Mouse (Mus musculus) CH12.LX (cell line): ENCODE measurements at regions not wholly inside any gene's neighbourhood (a gene's known extent, or its start where the extent isn't known, plus 50 kb on each side); places are given as distances from the start of the nearest gene placed in this dataset.

ENCODE experiments used
- DNase-seq: peaks from one replicate; pipeline ENCODE4 v3.0.0-alpha.2; 2013; ENCODE audit errors: extremely low read depth
- H3K27ac ChIP-seq: 2 replicates; pipeline ENCODE4 v1.5.1; 2012; ENCODE audit warnings: low read depth, mild to moderate bottlenecking, control low read depth, moderate library complexity; ENCODE audit not compliant: insufficient read depth
- H3K27me3 ChIP-seq: replicated peaks from 2 replicates; pipeline ENCODE3; 2012; ENCODE audit warnings: inconsistent platforms
- H3K36me3 ChIP-seq, 2 experiments: replicated peaks in 1 of 2; 2 replicates each; pipeline versions ENCODE3 to v1.6.1; 2012; ENCODE audit warnings: inconsistent platforms in 1 of 2, low read length in 1 of 2, mild to moderate bottlenecking in 1 of 2, mixed read lengths in 1 of 2, moderate library complexity in 1 of 2; ENCODE audit not compliant: control insufficient read depth in 1 of 2, insufficient read depth in 1 of 2
- H3K4me1 ChIP-seq, 2 experiments: 2 replicates each; pipeline ENCODE4 v1.6.1; 2012; ENCODE audit warnings: inconsistent platforms in 1 of 2, moderate library complexity in 1 of 2; ENCODE audit not compliant: insufficient read depth in 2 of 2, control insufficient read depth in 1 of 2
- H3K4me2 ChIP-seq: 2 replicates; pipeline ENCODE4 v1.6.1; 2012; ENCODE audit warnings: low read depth, mild to moderate bottlenecking, control low read depth; ENCODE audit not compliant: poor library complexity, insufficient read depth, severe bottlenecking
- H3K4me3 ChIP-seq, 3 experiments: fragments of 150-350 bp in 1 of 3; sonication (generic) in 1 of 3; replicated peaks in 1 of 3; 2 replicates each; pipeline versions ENCODE3 to v1.5.1; 2011 to 2012; ENCODE audit warnings: low read depth in 2 of 3, low read length in 2 of 3, mild to moderate bottlenecking in 2 of 3, moderate library complexity in 2 of 3, control low read depth in 1 of 3, improper control_type of control experiment in 1 of 3, inconsistent platforms in 1 of 3, mixed read lengths in 1 of 3; ENCODE audit not compliant: poor library complexity in 1 of 3
- H3K79me2 ChIP-seq: replicated peaks from 2 replicates; pipeline ENCODE4 v1.6.1; 2012; ENCODE audit warnings: mild to moderate bottlenecking, moderate library complexity; ENCODE audit not compliant: control insufficient read depth, poor library complexity, insufficient read depth, severe bottlenecking; ENCODE audit errors: extremely low read depth
- H3K9ac ChIP-seq: 2 replicates; pipeline ENCODE4 v1.6.1; 2012; ENCODE audit warnings: low read depth, mild to moderate bottlenecking, control low read depth, moderate library complexity; ENCODE audit not compliant: insufficient read depth
- H3K9me3 ChIP-seq: replicated peaks from 2 replicates; pipeline ENCODE3; 2012; ENCODE audit warnings: low read length, inconsistent platforms, mixed read lengths
- GABPA ChIP-seq: IDR thresholded peaks from 2 replicates; pipeline ENCODE4 v1.6.1; 2012; ENCODE audit warnings: low read depth, low read length, improper control_type of control experiment, inconsistent platforms; ENCODE audit not compliant: insufficient replicate concordance
- JUN ChIP-seq: IDR thresholded peaks from 2 replicates; pipeline ENCODE4 v1.6.1; 2011; ENCODE audit warnings: low read depth, mild to moderate bottlenecking, low read length, improper control_type of control experiment, moderate library complexity; ENCODE audit not compliant: insufficient read depth
- JUND ChIP-seq: conservative IDR thresholded peaks from 2 replicates; pipeline ENCODE4 v1.6.1; 2011; ENCODE audit warnings: low read depth, low read length, improper control_type of control experiment
- MAFK ChIP-seq: IDR thresholded peaks from 2 replicates; pipeline ENCODE4 v1.6.1; 2011; ENCODE audit warnings: low read length, improper control_type of control experiment; ENCODE audit not compliant: insufficient replicate concordance
- MAZ ChIP-seq: IDR thresholded peaks from 2 replicates; pipeline ENCODE4 v1.6.1; 2012; ENCODE audit warnings: low read depth, mild to moderate bottlenecking, inconsistent platforms, low read length, improper control_type of control experiment, moderate library complexity
- MXI1 ChIP-seq: IDR thresholded peaks from 2 replicates; pipeline ENCODE4 v1.6.1; 2011; ENCODE audit warnings: mild to moderate bottlenecking, low read depth, low read length, improper control_type of control experiment
- NELFE ChIP-seq: IDR thresholded peaks from 2 replicates; pipeline ENCODE4 v1.6.1; 2011; ENCODE audit warnings: low read depth, low read length, improper control_type of control experiment
- SMC3 ChIP-seq: IDR thresholded peaks from 2 replicates; pipeline ENCODE4 v1.6.1; 2011; ENCODE audit warnings: low read depth, low read length, improper control_type of control experiment
- UBTF ChIP-seq: IDR thresholded peaks from 2 replicates; pipeline ENCODE4 v1.6.1; 2012; ENCODE audit warnings: low read depth, mild to moderate bottlenecking, inconsistent platforms, low read length, improper control_type of control experiment, moderate library complexity
- ZC3H11A ChIP-seq: IDR thresholded peaks from 2 replicates; pipeline ENCODE4 v1.6.1; 2012; ENCODE audit warnings: low read depth, mild to moderate bottlenecking, inconsistent platforms, low read length, improper control_type of control experiment
- dilution Hi-C: fragments of 300-500 bp; cut with MboI; formaldehyde crosslinking; loops from 2 replicates; pipeline ENCODE4 v1.14.3; 2020; ENCODE audit warnings: low sequenced_read_pairs; ENCODE audit not compliant: extremely low pct_unique_long_range_greater_than_20kb, extremely low pct_ligation_motif_present
- in situ Hi-C: fragments of 300-500 bp; cut with MboI; formaldehyde crosslinking; loops from 3 replicates; pipeline ENCODE4 v1.14.3; 2019; ENCODE audit warnings: low sequenced_read_pairs, low pct_ligation_motif_present, low pct_unique_long_range_greater_than_20kb, mixed read lengths

- Histone ChIP-seq H3K9me3 (peaks cover 14% of the 10 kb centered on the region), H3K36me3 (no peaks in the 10 kb centered on the region), H3K79me2 (no peaks in the 10 kb centered on the region), H3K27ac (no peak overlapping the region), H3K9ac (no peak overlapping the region), H3K4me1 (no peaks in the 10 kb centered on the region), H3K4me2 (no peak overlapping the region), H3K4me3 (no peak overlapping the region), H3K27me3 (no peaks in the 10 kb centered on the region)
- in situ Hi-C loops = no loop called here
- dilution Hi-C loops = no loop called here
- DNase-seq = no peak
- TF ChIP-seq GABPA = no peak
- TF ChIP-seq ZC3H11A = no peak
- peak; percentile 98 for TF ChIP-seq MAFK
- no peak for TF ChIP-seq JUND
- no peak for TF ChIP-seq MAZ
- no peak for TF ChIP-seq NELFE
- TF ChIP-seq MXI1 = no peak
Observed at GRCm38 (mm10) chr1:146360124-146360523, 134.4 kb upstream of the Brinp3 start.

- no peak overlapping the region for H3K4me3 ChIP-seq
- H3K27ac ChIP-seq = no peak overlapping the region
- in situ Hi-C loops = no loop called here
- TF ChIP-seq SMC3 (no peak), UBTF (no peak), JUN (no peak)
- no peak overlapping the region for H3K9ac ChIP-seq
- H3K79me2 ChIP-seq = no peaks in the 10 kb centered on the region
- no peak overlapping the region for H3K4me2 ChIP-seq
- H3K4me1 ChIP-seq = no peaks in the 10 kb centered on the region
- DNase-seq = no peak
- H3K9me3 ChIP-seq = peaks cover 6% of the 10 kb centered on the region
- H3K36me3 ChIP-seq = no peaks in the 10 kb centered on the region
- no peaks in the 10 kb centered on the region for H3K27me3 ChIP-seq
- dilution Hi-C loops = no loop called here
Observed at GRCm38 (mm10) chr1:146363777-146364176, 130.8 kb upstream of the Brinp3 start.
